Comparison of ENCODE assay signal across 8 mouse cellular contexts in genomic region chr7:83201768-83202493, GRCm38 (mm10).
DNase-seq lines count a peak whose midpoint lies in the region; ATAC-seq lines count a peak whose summit lies in the region.

No protein-coding gene starts in this region.

- peak; percentile 82 for DNase-seq in Muller cell, postnatal 12 days (ENCODE audit: inconsistent ontology term)
- DNase-seq in cerebellum, adult 9-10 months, result peak; percentile 58
- peak; percentile 43 to 64 for DNase-seq in frontal cortex, postnatal 14 days (ENCODE audit: low spot score in 2 of 2)
- peak; percentile 85 for DNase-seq in hindbrain, embryonic 14.5 days (ENCODE audit: low spot score)
- peak; percentile 42 to 53 for DNase-seq in layer of hippocampus, postnatal 25 days (ENCODE audit: extremely low spot score in 1 of 2, low spot score in 1 of 2)
- peak; percentile 23 for DNase-seq in lung, postnatal 25 days (ENCODE audit: low spot score)
- DNase-seq in right cerebral cortex, adult 2 months (ENCODE audit: low spot score in 2 of 2), result peak; percentile 67 to 80
- no peak for DNase-seq in thymus, postnatal 10 days (ENCODE audit: low spot score in 2 of 2)

- peak; percentile 87 for ATAC-seq in hindbrain, embryonic 14.5 days (ENCODE audit: low FRiP score)

- H3K36me3 ChIP-seq in hindbrain, embryonic 14.5 days (replicated peaks; ENCODE audit: control insufficient read depth, insufficient read depth), result no peaks in the 10 kb centered on the region

- H3K4me3 ChIP-seq in hindbrain, embryonic 14.5 days (replicated peaks; ENCODE audit: low read length), result peak overlapping the region; percentile 18

- 5% methylated on average over 11 of the region's 11 CpGs for WGBS in hindbrain, embryonic 14.5 days

- peaks cover 44% of the 10 kb centered on the region for H3K4me1 ChIP-seq in hindbrain, embryonic 14.5 days (replicated peaks; ENCODE audit: control insufficient read depth, insufficient read depth, low read length)

- H3K27ac ChIP-seq in hindbrain, embryonic 14.5 days, result peak overlapping the region; percentile 94

- no peaks in the 10 kb centered on the region for H3K9me3 ChIP-seq in hindbrain, embryonic 14.5 days (ENCODE audit: control insufficient read depth, low read length)

- H3K27me3 ChIP-seq in hindbrain, embryonic 14.5 days (ENCODE audit: control insufficient read depth, insufficient read depth, low read length), result no peaks in the 10 kb centered on the region

- H3K9ac ChIP-seq in hindbrain, embryonic 14.5 days, result peak overlapping the region; percentile 59

- H3K4me2 ChIP-seq in hindbrain, embryonic 14.5 days (replicated peaks), result peak overlapping the region; percentile 53

Comparison
In these comparisons a context has a peak if more than half of its experiments do, and no peak if none do; other contexts are left out.
1. DNase-seq: peak in Muller cell, postnatal 12 days (single experiment), cerebellum, adult 9-10 months (single experiment), frontal cortex, postnatal 14 days (2 of 2), hindbrain, embryonic 14.5 days (single experiment), layer of hippocampus, postnatal 25 days (2 of 2), lung, postnatal 25 days (single experiment) and right cerebral cortex, adult 2 months (2 of 2); none in thymus, postnatal 10 days (0 of 2).